Mouse (Mus musculus): Measurements from ENCODE around the gene Mmp14.

DNA sequence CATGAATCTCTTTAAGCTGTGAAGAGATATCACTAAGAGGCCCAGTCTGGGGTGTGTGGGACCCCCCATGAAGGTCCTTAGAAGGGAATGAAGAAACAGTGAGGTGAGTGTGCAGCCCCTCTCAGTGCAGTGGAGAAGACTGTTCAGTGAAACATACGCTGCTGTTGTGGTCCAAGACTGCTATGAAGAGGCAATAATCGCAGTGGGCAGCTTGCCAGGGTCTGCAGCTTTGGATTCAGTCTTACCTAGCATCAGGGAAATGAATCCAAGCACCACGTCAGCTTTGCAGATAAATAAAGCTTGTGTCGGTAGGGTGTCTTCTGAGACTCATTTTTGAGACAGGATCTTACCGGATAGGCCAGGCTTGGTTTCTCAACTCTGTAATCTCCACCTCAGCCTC is 41.3 kb downstream of the Mmp14 start:
- TF ChIP-seq CTCF (IDR thresholded peaks at IDR 0.05; ENCODE audit: control insufficient read depth, insufficient read depth, low read length) (no peak), POLR2A (IDR thresholded peaks at IDR 0.05; ENCODE audit: borderline replicate concordance, control insufficient read depth, low read depth, low read length) (no peak)
